Mouse (Mus musculus) cerebellum, adult 18-20 months (tissue): Measurements from ENCODE around the gene Asxl1.

ENCODE experiments used
- DNase-seq, 2 experiments: peaks; one replicate each; pipeline ENCODE4 v3.0.0; 2021

Asxl1 gene

DNA sequence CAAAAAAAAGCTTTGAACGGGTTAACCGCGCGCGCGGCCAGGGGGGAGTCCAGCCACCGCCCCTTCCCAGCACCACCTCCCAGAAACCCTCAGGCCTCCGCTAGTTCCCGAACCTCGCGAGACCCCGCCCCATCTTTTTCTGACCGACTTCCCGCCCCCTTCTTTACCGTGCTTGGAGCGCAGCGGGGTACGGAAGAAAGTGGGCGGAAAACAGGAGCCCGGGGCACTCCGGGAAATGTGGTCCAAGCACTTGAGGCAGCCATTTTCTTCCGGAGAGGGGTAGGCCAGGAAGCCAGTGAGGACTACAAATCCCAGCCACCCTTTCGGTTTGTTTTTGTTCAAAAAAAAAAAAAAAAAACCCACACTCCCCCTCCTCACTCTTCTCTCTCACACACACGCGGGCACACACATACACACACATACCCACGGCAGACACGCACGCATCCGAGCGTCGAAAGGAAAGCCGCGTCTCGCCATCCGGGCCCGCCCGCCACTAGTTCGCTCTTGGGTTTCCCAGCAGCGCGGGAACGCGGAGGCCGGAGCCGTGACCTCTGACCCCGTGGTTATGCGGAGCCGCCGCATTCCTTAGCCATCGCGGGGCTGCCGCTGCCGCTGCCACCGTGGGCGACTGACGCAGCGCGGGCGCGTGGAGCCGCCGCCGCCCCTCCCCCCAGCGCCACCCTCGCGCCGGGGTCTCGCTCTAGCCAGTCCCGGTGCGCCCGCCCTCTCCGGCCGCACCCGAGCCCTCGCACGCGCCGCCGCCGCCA is at the start of gene Asxl1:
TSS of gene Asxl1 (plus strand) at position 376 of the 767 bp plus-strand sequence.
- DNase-seq = peak; percentile 91 to 95

DNA sequence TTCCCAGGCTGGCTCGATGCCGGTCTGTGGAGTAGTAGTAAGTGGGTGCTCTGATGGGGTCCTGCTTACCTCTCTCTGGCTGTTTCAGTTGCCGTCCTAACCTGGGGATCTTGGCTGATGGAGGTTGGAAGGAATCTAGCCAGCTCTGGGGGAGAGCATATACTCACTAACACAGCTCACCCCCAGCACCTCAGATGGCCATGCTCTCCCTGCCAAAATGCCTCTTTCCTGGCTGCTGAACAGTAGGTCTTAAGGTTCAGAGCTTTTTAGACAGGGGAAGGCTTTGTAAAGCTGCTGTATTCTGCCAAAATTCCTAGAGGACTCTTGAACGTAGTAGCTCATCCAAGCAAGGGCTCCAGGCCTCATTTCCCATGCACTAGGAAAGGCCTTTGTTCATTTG is 47.9 kb upstream of the Asxl1 start:
- peak; percentile 29 to 48 for DNase-seq

DNA sequence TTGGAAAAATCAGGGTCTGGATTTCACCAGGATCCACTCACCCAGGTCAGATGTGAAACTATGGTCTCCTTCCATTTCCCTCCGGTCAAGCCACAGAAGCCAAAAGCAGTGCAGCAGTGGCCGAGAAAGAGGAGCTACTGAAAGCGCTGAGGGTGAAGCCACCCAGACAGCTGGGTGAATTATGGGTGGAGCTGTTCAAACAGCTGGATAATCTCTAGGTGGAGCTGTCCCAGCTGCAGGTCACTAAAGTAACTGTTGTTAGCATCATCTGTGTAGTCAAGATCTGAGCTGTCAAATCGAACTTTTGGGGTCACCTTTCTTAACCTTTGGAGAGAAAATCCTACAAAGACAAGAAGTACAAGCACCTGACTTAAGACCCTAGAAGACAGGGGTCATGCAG is 47.2 kb upstream of the Asxl1 start:
- DNase-seq = no peak

DNA sequence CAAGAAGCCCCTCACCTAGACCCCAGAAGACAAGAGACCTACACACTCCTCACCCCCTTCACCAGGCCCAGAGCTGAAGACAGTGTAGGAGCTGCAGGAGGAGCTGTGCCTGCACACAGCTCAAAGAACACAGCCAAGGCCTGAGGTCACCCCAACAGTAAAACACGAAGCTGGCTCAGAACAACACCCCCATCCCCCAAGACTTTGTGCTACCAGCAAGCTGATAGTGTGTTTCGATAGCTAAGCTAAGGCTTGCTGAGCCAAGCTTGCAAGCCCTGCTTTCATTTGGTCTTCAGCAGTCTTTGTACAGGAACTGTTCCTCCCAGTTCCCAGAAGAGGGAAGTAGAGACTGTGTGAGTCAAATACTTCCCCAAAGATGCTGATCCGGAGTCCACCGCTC is 46.8 kb upstream of the Asxl1 start:
- DNase-seq = no peak

DNA sequence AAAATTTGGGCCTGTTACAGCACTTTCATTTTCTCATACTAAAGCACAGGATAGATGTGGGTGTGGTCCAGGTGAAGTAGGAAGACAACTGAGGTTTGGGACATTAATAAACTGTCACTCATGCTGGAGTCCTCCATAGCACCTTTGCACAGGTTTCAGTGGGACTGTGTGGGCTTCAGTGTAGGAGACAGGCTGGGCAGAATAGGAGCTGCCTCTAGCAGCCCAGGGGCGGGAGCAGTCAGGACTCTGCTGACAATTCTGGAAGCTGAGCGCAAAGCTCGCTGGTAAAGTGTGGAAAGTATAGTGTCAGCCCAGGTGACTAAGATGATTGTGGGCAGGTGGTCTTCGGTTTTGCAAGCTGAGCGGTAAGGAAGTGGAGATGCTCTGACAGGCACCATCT is 44.5 kb upstream of the Asxl1 start:
- no peak for DNase-seq

DNA sequence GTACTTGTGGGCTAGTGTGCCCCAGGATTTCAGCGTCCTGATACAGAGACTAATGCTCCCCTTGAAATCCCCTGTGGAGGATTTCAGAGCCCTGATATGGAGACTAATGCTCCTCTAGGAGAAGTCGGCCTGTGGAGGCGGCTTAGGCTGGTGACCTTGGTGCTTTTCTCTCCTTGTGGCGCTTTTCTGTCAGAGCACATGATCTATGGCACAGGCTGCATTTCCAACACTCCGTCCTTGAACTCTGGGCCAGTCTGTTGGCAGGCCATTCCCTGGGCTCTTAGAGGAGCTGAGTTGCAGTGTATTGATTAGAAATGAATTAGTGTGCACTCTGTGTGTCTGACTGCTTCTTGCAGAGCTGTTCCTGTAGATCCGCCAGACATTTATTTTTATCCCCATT is 40.4 kb upstream of the Asxl1 start:
- DNase-seq = no peak

DNA sequence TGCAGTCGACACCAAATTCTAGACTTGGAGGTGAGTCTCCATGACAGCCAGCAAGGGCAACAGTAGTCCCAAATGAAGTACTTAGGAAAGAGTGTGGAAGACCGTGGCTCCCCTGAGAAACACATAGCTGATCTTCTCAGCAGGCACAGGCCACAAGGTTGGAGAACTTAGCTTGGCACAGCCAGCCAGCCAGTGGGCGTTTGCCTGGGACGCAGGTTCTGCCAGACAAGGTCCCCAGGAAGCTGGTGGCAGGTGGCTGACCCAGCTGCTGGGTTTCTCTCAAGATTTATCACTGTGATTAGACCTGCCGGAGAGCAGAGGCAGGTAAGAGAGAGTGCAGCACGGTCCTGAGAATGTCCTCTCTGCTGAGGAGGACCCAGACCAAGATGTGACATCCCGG is 37.0 kb upstream of the Asxl1 start:
- DNase-seq = peak; percentile 30 to 37

DNA sequence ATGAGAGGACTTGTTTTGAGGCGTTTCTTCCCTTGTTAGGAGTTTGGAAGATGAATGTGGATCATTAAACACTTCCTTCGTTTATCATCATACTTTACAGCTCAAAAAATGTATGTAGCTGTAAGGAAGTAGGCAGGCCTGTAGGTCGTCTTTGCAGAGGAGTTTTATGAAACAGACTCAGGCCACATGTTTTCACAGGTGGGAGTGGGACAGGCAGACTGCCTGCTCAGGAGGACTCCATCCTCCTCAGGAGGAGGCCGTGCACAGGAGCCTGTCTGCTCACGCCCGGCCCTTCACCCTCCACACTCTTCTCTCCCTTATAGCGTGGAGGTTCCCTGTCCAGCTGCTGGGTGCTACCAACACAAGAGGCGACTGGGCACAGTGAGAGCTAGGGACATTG is 36.5 kb upstream of the Asxl1 start:
- no peak for DNase-seq

DNA sequence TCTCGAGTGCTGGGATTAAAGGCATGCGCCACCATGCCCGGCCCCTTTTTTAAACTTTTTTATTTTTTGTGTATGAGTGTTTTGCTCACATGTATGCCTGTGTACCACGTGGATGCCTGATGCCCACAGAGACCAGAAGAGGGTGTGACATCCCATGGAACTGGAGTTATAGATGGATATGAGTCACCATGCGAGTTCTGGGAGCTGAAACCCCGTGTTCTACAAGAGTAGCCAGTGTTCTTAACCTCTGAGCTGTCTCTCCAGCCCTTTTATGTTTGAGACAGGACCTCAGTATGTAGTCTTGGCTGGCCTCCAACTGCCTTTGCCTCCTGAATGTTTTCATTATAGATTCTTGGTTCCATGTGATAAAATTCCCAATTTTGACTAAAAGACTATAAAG is 35.4 kb upstream of the Asxl1 start:
- DNase-seq = peak in 1 of 2 experiments; percentile 26

DNA sequence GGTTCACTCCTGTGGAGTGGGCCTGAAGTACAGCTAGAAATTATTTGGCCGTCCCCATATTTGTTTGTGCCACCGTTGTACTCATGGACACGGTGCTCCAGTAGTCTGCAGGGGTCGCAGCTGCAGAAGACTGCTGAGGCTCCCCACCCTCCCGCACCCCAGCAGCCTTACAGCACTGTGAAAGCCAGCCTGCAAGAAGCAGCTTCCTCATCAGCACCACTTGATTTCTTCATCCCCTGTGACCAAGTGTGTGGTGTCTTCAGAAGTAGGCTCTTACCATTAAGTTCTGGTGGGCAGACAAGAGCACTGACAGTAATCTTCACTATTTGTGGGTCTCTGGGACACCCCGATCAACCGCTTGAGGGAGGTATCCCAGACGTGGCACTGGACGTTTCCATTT is 32.7 kb upstream of the Asxl1 start:
- DNase-seq = no peak

DNA sequence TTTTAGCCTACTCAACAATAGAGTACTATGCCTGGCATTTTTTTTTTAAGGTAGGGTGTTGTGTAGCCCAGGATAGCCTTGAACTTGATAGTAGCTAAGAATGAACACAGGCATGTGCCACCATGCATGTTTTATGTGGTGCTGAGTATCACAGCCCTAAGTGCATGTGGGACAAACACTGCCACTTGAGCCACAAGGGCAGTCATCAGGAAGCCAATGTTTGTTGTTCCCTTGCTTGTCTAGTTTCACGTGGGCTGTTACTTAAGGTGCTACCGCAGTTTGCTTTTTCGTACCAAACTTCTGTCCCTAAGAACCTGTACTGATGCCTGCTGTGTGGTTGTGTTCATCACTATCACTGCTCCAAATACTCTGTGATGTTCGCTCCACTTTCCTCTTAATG is 27.2 kb upstream of the Asxl1 start:
- DNase-seq = no peak

DNA sequence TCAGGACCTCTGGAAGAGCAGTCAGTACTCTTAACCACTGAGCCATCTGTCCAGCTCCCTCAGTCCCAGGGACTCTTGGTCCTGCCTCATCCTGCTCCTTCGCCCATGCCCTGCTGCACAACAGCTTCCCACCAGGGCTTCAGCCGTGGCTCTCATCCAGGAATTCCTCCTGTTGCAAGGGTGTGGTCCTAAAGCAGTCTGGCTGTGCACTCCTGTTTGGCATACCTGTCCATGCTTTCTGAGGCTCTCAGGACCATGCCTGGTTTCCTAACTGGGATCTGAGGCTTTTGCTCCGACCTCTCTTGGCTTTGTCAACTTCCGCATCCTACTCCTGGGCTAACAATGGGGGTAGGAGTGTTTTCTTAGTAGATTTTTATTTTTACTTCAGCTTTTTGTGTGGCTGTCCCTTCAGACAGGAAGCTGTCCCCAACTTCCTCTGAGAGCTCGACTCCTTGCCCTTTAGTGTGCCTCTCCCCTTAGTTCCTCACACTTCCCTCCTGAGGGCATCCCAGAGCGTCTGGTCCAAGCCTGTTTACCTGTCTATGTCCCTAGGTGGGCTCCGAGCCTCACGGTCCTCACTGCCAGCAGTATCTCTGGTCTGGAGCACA is 26.5 kb upstream of the Asxl1 start:
- no peak for DNase-seq

DNA sequence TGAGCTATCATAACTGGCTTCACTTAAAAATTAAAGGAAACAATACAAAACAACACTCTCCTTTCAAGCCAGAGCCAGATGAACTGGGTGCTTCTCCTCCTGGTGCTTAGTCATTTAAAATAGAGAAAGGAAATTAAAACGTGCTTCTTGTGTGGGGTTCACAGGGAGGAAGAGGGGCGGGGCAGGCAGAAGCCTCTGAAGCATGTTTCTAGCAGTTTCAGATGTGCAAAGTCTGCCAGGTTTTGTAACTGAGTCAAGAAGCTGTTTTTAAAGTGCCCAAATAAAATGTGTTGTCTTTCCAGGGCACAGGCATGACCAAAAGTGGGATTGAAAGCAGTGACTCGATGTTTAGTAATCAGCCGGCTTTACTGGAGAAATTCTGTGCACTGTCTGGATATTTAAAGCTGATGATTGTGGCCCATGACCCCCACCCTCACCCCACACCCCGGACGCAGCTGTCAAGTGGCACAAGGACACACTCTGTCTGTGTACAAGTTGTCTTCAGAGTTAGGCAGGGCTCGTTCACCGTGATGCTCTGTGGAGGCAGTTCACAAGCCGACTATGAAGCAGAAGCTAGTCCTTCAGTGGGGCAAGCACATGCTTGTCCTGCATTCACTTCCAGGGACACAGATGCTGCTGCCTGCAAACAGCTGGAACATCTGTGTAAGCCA is 19.8 kb upstream of the Asxl1 start:
- no peak for DNase-seq

DNA sequence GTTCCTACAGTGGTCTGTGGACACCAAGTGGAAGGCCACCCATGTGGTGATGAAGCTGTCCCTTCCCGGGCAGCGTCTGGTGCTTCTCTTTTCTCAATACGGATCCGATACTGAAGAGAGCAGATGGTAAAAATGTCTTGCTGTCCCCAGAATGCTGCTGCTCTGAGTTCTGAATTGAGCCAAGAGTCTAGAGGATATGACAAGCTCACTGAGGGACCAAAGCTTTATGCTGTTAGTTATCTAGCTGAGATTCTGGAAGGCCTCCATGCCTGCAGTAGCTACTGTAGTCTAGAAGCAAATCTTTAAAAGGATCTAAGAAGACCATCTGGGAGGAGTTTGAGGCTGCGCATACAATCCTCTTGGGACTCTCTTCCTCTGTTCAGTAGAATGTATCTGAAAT is 13.4 kb upstream of the Asxl1 start:
- DNase-seq = peak; percentile 30 to 40

DNA sequence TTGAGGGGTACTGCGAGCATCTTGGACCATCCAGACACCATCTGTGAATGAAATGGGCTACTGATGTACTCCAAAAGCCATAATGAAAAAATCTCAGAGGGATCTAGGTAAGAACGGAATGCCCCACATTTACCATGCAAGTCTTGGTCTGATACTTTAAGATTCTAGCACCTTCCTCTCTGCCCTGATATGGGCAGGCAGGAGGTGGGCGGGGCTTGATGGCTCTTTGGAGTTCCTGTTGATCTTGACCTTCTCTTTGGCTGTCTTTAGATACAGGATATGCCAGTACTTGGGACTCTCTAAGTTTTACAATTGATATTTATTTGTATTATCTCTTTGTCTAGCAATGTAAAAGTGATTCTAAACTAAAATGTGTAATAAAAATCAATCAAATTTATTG is 12.6 kb upstream of the Asxl1 start:
- DNase-seq = no peak

DNA sequence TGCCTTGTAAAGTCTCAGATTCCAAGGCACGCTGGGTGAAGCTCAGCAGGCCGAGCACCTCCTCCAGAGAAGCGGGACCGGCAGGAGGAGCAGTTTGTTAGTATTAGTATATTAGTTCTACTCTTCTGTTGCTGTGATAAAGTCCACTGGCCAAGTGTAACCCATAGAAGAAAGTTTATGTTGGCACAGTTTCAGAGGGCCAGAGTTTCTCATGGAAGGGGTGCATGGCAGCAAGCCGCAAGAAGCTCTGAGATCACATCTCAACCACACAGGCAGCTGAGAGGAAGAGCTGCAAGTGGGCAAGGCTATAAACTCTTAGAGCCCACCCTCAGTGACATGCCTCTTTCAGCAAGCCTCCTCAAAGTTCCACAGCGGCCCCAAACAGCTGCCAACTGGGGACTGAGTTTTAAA is 11.8 kb upstream of the Asxl1 start:
- no peak for DNase-seq

DNA sequence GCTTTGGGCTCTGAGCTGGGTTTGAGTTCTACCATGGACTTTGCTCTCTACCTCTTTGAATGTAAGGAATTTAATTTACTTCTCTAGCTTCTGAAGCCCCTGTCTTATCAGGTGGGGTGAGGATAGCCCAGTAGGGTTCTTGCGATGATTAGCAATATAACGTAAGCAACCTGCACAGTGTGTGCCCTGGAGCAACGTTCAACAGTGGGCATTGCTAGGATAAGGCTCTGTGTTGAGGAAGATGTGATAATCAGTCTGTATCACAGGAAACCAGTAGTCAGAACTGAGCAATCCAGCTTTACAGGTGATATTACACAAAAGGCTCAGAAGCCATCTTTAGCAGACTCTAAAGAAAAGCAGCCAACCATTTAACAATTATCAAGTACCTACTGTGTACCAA is 11.3 kb upstream of the Asxl1 start:
- DNase-seq = no peak

DNA sequence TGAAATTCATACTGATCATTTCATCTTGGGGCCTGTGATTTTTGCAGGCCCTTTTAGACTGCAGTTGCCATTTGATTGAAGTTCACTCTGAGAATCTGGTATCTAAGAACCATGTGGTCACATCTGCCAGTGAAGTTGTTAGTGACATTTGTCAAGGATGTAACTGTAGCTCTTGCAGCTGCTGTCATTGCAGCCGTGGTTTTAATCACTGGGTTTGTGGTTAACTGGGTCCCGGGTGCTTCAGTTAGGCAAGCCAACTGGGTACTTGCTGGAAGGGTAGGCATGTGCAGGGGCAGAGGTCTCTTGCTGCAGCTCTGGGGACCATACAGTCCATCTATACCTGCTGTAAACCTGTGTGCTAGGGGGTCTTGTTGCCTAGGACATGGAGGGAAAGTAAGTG is 9.5 kb upstream of the Asxl1 start:
- no peak for DNase-seq

DNA sequence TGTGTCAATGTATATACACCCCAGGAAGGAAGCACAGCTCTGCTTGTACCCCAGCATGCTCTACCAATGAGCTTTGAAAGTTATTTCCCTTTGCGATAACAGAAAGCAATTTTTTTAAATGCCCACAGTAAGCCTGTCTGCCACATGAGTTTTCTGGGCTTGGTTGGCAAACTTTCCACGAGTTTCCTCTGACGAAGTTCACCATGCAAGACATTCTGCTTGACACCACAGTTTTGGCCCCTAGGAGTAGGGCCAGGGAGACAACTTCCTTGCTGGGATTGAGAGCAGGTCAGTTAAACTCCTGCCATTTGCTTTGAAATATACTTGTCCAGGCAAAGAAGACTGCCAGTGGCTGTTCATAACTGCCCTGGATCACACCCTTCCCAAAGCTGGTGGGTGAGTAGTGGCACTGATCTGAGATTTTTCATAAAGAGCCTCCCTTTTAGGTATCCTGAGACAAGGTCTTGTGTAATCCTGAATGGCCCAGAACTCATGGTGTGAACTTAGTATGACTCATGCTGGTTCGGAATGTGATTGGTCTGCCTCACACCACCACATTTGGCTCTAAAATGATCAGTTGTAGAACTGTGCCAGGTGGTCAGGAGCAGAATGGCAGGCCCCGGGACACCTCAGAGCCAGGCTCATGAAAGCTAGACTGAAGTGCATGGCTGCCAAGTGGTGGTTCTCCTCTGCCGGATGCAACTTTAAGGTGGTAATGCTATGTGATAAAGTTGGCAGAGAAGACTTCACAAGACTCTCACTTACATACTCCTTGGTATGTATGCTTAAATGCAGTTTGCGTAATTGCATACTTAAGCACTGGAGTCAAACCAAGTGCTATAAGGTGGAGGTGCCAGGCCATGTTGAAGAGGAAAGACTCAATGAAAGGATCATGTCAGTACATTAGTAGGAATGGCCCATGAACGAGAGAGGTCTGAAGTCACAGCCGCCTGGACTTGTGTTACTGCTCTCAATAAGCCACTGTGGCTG is 7.0 kb upstream of the Asxl1 start:
- DNase-seq = no peak

DNA sequence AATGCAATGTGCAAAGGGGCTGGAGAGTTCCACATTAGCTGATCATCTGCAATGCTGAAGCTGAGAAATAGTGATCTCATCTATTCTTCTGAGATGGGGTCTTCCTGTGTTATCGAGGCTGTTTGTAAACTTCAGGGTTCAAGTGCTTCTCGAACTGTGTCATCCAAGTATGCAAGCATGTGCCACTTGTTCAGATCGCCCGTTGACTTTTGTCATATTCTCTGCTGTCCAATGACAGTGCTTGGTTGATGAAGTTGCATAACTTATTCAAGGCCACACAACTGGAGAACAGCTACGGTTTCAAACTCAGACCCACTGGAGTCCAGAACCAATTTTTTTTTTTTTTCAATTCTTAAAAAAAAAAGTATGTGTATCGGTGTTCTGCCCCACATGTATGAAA is 3.5 kb upstream of the Asxl1 start:
- DNase-seq = no peak

DNA sequence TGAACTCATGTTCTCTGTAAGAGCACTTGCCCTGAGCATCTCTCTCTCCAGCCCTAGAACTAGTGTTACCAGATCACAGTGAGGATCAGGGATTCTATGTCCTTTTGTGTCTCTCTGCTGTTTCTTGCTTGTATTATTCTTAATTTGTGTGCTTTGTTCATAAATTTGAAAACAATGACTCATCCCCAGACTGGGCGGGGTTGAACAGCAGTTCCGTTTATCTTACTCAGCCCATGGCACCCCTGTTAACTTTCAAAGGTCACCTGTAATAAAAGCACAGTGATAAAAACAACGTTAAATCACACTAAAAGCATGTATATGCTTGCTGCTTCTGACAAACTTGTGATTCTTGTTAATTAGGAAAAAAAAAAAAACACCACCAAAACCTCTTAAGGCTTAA is 3.0 kb upstream of the Asxl1 start:
- DNase-seq = no peak

DNA sequence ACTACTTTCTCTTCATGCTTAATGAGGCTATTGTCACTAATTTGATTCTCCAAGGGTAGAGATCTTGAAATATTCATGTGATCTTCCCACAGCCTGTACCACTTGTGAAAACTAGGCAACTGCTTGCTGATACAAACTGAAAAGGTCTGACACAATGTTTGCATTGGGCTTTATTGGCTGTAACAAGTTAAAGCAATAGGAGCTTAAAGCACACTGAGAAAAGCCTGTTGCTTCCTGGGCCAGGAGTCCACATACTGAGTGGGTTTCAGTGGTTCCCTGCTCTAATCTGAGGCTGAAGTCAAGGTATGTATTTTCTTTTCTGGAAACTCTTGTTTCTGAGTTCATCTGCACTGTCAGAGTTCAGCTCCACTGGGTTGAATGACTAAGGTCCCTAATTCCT is 2.4 kb upstream of the Asxl1 start:
- DNase-seq = no peak

DNA sequence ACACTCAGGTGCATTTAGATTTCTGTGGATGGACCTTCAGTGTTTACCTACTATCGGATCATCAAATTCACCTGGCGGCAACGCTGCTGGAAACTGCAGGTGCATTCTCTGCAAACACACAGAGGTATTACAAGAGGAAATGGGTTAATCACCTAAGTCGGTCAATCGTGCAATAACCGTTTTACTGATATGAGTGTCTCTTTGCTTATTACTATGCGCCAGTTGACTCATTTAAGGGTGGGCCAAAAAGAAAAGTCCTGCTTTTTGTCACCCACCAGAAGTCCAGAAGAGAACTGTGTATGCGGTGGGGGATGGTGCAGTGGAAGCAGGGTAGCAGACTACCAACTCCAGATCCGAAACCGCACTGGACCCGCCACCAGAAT is 567 bp upstream of the Asxl1 start:
- no peak for DNase-seq
